Mouse (Mus musculus): ENCODE data around the gene Lmln. TPM values are rescaled to one million over a fixed set of nuclear protein-coding genes. Genes with fewer than 3 reads are reported as not detected.

Gene Lmln
- polyA plus RNA-seq, 1 experiment from 2014 or later = 3.6 TPM

MicroRNAs within 50 kb of the gene (microRNA counts, 519-probe panel; counts per million panel counts)
- not detected for microRNA mmu-miR-1947

Small RNA genes lying within 50 kb of the gene (microRNA-seq; reads per million reads assigned to microRNA genes)
- not detected for gene Gm22231
- 4.4 reads per million, percentile 14 among the genes with 10 or more reads in this experiment for gene Mir1947

Other genes starting within 250 kb of the Lmln start
- gene Fyttd1, start 185.0 kb upstream of the Lmln start, polyA plus RNA-seq (2016; fragmentation: Nextera tagmentation; extraction: Ambion mirVana) = 118 and 121 TPM in 2 replicates
- gene Rubcn, start 184.8 kb upstream of the Lmln start, polyA plus RNA-seq (2016; fragmentation: Nextera tagmentation; extraction: Ambion mirVana) = 16.3 and 19.3 TPM in 2 replicates
- 40.6 and 41.3 TPM in 2 replicates for gene Lrch3, start 148.4 kb upstream of the Lmln start, polyA plus RNA-seq (2016; fragmentation: Nextera tagmentation; extraction: Ambion mirVana)
- 2.2 and 2.4 TPM in 2 replicates for gene Iqcg, start 6.3 kb upstream of the Lmln start, polyA plus RNA-seq (2016; fragmentation: Nextera tagmentation; extraction: Ambion mirVana)
- 970 and 1,024 TPM in 2 replicates for gene Rpl35a, start 6.1 kb upstream of the Lmln start, polyA plus RNA-seq (2016; fragmentation: Nextera tagmentation; extraction: Ambion mirVana)
- gene Osbpl11, start 122.5 kb downstream of the Lmln start, polyA plus RNA-seq (2016; fragmentation: Nextera tagmentation; extraction: Ambion mirVana) = 27.6 and 28.4 TPM in 2 replicates
- gene Snx4, start 188.9 kb downstream of the Lmln start, polyA plus RNA-seq (2016; fragmentation: Nextera tagmentation; extraction: Ambion mirVana) = 71.4 and 80.7 TPM in 2 replicates